Mouse (Mus musculus) intestine, embryonic 15.5 days (tissue): ENCODE measurements at regions not wholly inside any gene's neighbourhood (a gene's known extent, or its start where the extent isn't known, plus 50 kb on each side); places are given as distances from the start of the nearest gene placed in this dataset.

Experiments used
- ATAC-seq: fragments of 200-750 bp; cut with Nextera tagmentation; 2 replicates; pipeline ENCODE4 v1.8.0; 2017; ENCODE audit warnings: moderate TSS enrichment, moderate library complexity
- H3K27ac ChIP-seq: fragments of 300-500 bp; sonication (generic); 2 replicates; pipeline ENCODE4 v1.5.1; 2015; ENCODE audit warnings: mild to moderate bottlenecking, inconsistent platforms
- H3K27me3 ChIP-seq: fragments of 300-500 bp; sonication (generic); replicated peaks from 2 replicates; pipeline ENCODE4 v1.6.1; 2015; ENCODE audit warnings: inconsistent platforms
- H3K36me3 ChIP-seq: fragments of 300-500 bp; sonication (generic); 2 replicates; pipeline ENCODE4 v1.6.1; 2015; ENCODE audit warnings: inconsistent platforms
- H3K4me1 ChIP-seq: fragments of 300-500 bp; sonication (generic); replicated peaks from 2 replicates; pipeline ENCODE4 v1.6.1; 2015; ENCODE audit warnings: inconsistent platforms
- H3K4me2 ChIP-seq: fragments of 300-500 bp; sonication (generic); replicated peaks from 2 replicates; pipeline ENCODE4 v1.6.1; 2015; ENCODE audit warnings: mild to moderate bottlenecking, inconsistent platforms
- H3K4me3 ChIP-seq: fragments of 300-500 bp; sonication (generic); replicated peaks from 2 replicates; pipeline ENCODE4 v1.5.1; 2015; ENCODE audit warnings: inconsistent platforms
- H3K9ac ChIP-seq: fragments of 300-500 bp; sonication (generic); 2 replicates; pipeline ENCODE4 v1.6.1; 2015; ENCODE audit warnings: inconsistent platforms
- H3K9me3 ChIP-seq: fragments of 300-500 bp; sonication (generic); 2 replicates; pipeline ENCODE4 v1.6.1; 2016; ENCODE audit warnings: inconsistent platforms
- WGBS: fragments of 180-500 bp; shearing (Covaris S2); methylation state at CpG from one replicate; pipeline ENCODE4 v1.1.7; 2015; 5-methylcytosine and 5-hydroxymethylcytosine counted together

DNA sequence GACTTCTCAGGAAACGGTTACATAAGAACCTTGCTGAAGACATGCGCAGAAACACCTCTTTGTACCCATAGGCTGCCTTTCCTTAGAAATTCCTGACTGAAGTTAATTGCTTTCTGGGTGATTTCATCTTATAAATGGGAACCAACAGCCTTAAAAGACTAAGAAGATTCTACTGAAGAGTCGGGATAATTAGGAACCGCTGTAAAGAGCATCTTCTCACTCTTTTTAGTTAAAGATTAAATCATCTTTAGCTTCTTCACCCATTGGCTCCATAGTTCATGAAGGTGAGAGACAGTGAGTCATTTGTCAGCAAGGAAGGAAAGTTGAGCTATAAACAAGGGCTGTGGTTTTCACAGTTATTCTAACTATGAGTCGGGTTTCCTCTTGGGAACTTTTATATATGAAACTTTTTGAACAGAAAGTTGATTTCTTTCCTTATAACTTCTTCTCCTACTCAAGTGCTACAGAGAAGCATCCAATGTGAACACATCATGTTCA, 93.1 kb downstream of the Car2 start:
- Histone ChIP-seq H3K4me1 (no peaks in the 10 kb centered on the region), H3K9ac (no peak overlapping the region), H3K4me2 (no peak overlapping the region), H3K27ac (no peak overlapping the region), H3K4me3 (no peak overlapping the region), H3K27me3 (no peaks in the 10 kb centered on the region), H3K36me3 (no peaks in the 10 kb centered on the region), H3K9me3 (no peaks in the 10 kb centered on the region)
- no peak for ATAC-seq
- 65% methylated on average over 5 of the region's 5 CpGs for WGBS

DNA sequence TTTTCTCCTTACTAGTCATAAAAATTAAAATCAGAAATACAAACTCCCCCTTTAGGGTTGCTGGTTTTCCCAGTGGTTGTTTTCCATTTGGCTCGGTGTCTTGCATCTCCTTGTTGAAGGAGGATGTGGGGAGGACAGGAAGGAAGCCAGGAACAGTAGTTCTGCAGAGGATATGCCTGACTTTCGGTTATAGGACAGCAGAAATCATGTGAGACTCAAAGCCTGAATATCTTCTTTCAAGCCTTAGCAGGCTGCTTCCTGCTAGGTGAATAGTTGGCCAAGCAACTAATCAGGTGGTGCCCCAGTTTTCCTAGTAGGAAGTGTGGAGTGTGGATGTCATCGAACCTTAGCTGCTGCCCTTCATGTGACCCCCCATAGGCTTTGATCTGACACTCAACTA, 103.6 kb downstream of the Car2 start:
- Histone ChIP-seq H3K27me3 (no peaks in the 10 kb centered on the region), H3K27ac (no peak overlapping the region), H3K9me3 (no peaks in the 10 kb centered on the region), H3K4me2 (no peak overlapping the region), H3K9ac (no peak overlapping the region), H3K4me3 (no peak overlapping the region), H3K4me1 (no peaks in the 10 kb centered on the region), H3K36me3 (no peaks in the 10 kb centered on the region)
- no peak for ATAC-seq
- 64% methylated on average over 3 of the region's 3 CpGs for WGBS

DNA sequence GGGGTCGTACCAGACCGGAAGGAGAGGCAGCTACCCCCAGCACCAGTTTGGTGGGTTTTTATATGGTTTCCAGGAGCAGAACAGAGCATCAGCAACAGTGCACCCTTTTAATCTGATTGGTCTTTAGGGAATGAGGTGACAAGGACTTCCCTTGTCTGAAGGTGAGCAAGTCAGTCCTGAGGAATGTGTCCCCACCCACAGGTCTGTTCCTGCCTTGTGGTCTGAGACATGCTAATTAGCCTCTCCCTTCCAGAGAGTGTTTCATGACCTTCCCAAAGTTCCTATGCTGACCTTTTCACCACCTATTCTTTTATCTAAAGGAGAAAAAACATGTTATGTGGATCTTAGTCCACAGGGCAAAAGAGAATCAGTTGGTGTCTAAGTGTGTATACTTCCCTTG, 107.9 kb downstream of the Car2 start:
- Histone ChIP-seq H3K4me1 (no peaks in the 10 kb centered on the region), H3K9me3 (no peaks in the 10 kb centered on the region), H3K4me3 (no peak overlapping the region), H3K4me2 (no peak overlapping the region), H3K9ac (no peak overlapping the region), H3K27ac (no peak overlapping the region), H3K27me3 (no peaks in the 10 kb centered on the region), H3K36me3 (no peaks in the 10 kb centered on the region)
- no peak; the same call in 1 of the 2 replicates for ATAC-seq
- WGBS, result 74% methylated on average over 2 of the region's 2 CpGs

DNA sequence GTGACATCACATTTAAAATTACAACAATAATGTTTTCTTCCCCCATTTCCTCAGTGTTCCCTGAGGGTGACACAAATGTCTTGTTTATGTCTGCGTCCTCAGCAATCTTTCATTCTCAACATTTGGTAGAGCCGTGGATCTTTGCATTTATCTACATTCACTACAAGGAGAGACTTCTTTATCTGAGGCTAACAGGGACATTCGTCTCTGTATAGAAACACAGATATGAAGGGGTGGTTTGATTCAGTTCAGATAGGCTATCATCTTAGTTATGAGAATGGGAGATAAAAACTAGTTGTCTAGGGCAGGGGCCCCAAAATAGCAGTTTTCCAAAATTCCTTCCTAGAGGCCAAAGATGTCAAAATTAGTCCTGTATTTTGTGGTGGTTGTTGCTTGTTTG, 111.2 kb downstream of the Car2 start:
- H3K4me3 ChIP-seq, result no peak overlapping the region
- no peak overlapping the region for H3K27ac ChIP-seq
- ATAC-seq, result no peak
- whole genome bisulfite sequencing, result 65% methylated on average over 3 of the region's 3 CpGs
- no peaks in the 10 kb centered on the region for H3K9me3 ChIP-seq
- H3K4me2 ChIP-seq, result no peak overlapping the region
- no peaks in the 10 kb centered on the region for H3K4me1 ChIP-seq
- no peak overlapping the region for H3K9ac ChIP-seq
- no peaks in the 10 kb centered on the region for H3K36me3 ChIP-seq
- H3K27me3 ChIP-seq, result no peaks in the 10 kb centered on the region

DNA sequence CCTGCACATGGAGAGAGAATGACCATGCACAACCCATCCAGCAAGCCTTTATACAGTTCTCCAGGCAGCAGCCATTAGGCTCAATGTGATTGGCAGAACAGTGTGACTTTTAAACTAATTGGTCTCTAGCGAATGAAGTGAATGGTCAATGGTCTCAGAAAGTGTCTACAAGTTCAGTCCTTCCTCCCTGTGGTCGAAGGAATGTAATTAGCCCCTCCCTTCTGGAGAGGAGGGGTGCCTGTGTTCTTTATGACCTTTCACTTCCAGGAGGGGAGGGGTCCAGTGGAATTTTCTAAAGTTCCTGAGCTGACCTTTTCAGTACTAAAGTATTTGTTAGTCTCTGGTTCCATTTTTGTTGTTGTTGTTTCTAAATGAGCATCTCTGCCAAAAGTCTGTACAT, 112.4 kb downstream of the Car2 start:
- H3K36me3 ChIP-seq, result no peaks in the 10 kb centered on the region
- H3K4me1 ChIP-seq, result no peaks in the 10 kb centered on the region
- H3K4me2 ChIP-seq, result no peak overlapping the region
- ATAC-seq, result no peak
- H3K9ac ChIP-seq, result no peak overlapping the region
- H3K4me3 ChIP-seq, result no peak overlapping the region
- H3K9me3 ChIP-seq, result no peaks in the 10 kb centered on the region
- H3K27ac ChIP-seq, result no peak overlapping the region
- no peaks in the 10 kb centered on the region for H3K27me3 ChIP-seq
- WGBS, result 45% methylated on average over 2 of the region's 2 CpGs

DNA sequence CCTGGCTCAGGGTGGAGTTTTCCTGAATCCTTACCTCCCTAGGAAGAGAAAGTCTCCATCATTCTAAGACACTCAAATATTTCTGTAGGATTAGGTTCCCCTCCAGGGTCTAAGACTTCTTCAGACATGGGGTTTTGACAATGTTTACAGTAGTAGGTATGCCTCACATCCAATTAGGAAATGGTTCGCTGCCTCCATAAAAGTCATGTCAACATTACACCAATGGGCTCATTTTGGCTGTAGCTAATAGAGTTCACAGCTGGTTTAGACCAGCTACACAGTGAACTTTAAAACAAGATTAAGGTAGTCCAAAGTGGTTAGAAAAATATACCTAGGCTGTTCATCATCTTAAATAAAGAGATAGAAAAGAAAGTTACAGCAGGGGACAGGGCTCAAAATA, 113.3 kb downstream of the Car2 start:
- H3K9ac ChIP-seq, result no peak overlapping the region
- H3K4me1 ChIP-seq, result no peaks in the 10 kb centered on the region
- H3K36me3 ChIP-seq, result no peaks in the 10 kb centered on the region
- no peak for ATAC-seq
- H3K4me2 ChIP-seq, result no peak overlapping the region
- H3K4me3 ChIP-seq, result no peak overlapping the region
- no peak overlapping the region for H3K27ac ChIP-seq
- 69% methylated on average over 1 of the region's 1 CpGs for WGBS
- no peaks in the 10 kb centered on the region for H3K9me3 ChIP-seq
- H3K27me3 ChIP-seq, result no peaks in the 10 kb centered on the region

DNA sequence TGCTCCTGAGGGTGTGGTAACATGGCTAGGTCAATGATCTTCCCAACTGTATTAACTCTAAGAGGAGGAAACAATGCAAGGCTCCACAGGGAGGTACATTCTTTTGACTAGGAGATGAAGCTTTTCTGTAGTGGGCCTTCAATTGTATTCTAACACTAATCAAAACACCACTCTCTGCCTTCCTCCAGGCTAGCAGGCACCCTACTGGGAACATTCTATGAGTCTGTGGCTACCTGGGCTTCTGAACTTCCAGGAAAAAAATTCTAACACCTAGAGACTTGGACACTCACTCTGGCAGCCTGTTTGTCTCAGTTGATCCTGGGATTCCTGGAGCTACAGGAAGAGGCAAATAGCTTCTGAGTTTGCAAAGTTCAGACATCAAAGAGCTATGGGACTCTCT, 113.8 kb downstream of the Car2 start:
- Histone ChIP-seq H3K27ac (no peak overlapping the region), H3K9me3 (no peaks in the 10 kb centered on the region), H3K9ac (no peak overlapping the region), H3K4me1 (no peaks in the 10 kb centered on the region), H3K36me3 (no peaks in the 10 kb centered on the region), H3K27me3 (no peaks in the 10 kb centered on the region), H3K4me2 (no peak overlapping the region), H3K4me3 (no peak overlapping the region)
- ATAC-seq, result no peak

DNA sequence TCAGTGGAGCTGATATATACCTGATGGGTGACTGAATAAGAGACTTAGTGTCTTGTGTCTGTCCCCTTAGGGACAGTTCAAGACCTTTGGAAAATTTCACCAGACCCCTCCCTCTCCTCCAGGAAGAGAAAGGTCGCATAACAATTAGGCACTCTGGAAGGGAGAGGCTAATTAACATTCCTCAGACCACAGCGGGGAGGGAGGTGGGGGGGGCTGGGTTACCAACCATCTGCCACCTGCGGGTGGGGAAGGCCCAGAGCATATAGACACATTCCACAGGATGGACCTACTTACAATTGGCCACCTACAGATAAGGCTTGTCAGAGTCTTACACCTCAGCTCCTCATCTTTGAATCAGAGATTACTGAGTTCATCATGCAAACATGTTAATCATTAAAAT, 114.6 kb downstream of the Car2 start:
- no peaks in the 10 kb centered on the region for H3K9me3 ChIP-seq
- H3K4me3 ChIP-seq, result no peak overlapping the region
- WGBS, result 16% methylated on average over 3 of the region's 3 CpGs
- no peak overlapping the region for H3K9ac ChIP-seq
- peak; percentile 45; the same call in 1 of the 2 replicates for ATAC-seq
- H3K4me2 ChIP-seq, result no peak overlapping the region
- H3K27ac ChIP-seq, result no peak overlapping the region
- no peaks in the 10 kb centered on the region for H3K36me3 ChIP-seq
- no peaks in the 10 kb centered on the region for H3K27me3 ChIP-seq
- no peaks in the 10 kb centered on the region for H3K4me1 ChIP-seq

DNA sequence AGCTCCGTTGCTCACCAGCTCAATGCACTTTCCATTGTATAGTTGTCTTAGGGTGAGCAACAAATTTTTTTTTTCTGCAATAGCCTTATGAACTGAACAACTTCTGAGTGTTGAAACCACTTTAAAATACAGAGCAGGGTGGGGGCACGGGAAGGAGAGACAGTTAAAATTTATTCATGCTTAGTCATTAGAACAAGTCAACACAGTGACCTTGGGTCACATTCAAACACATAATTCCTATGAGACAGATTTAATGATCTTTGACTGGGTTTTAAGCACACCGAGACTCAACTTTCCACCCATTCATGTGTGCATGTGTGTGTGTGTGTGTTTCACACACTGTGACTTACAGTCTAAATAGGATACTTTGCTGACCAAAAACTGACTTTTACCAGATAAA, 121.7 kb downstream of the Car2 start:
- Histone ChIP-seq H3K9me3 (no peaks in the 10 kb centered on the region), H3K9ac (no peak overlapping the region), H3K4me1 (no peaks in the 10 kb centered on the region), H3K27ac (no peak overlapping the region), H3K4me2 (no peak overlapping the region), H3K27me3 (no peaks in the 10 kb centered on the region), H3K4me3 (no peak overlapping the region), H3K36me3 (no peaks in the 10 kb centered on the region)
- ATAC-seq, result no peak
- WGBS, result 68% methylated on average over 3 of the region's 3 CpGs

DNA sequence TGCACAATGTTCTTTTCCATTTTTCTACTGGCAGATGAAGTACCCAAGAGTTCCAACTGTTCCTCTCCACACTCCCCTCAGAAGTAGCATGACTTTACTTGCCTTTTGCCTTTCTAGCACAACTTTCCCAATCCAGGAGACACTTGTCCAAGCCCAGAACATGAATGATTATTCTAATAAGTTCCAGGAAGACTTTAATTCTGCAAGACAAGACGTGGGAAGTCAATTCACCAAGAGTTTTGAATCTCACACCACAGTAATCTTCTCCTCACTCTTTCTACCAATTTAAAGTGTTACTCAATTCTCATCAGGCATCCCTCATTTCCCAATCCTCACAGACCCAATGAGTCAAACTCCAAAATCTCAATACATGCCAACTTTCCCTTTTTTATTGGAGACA, 122.4 kb downstream of the Car2 start:
- Histone ChIP-seq H3K27ac (no peak overlapping the region), H3K27me3 (no peaks in the 10 kb centered on the region), H3K36me3 (no peaks in the 10 kb centered on the region), H3K9me3 (no peaks in the 10 kb centered on the region), H3K4me3 (no peak overlapping the region), H3K4me1 (no peaks in the 10 kb centered on the region), H3K4me2 (no peak overlapping the region), H3K9ac (no peak overlapping the region; the same call in 1 of the 2 replicates)
- 77% methylated on average over 1 of the region's 1 CpGs for WGBS
- ATAC-seq, result no peak

DNA sequence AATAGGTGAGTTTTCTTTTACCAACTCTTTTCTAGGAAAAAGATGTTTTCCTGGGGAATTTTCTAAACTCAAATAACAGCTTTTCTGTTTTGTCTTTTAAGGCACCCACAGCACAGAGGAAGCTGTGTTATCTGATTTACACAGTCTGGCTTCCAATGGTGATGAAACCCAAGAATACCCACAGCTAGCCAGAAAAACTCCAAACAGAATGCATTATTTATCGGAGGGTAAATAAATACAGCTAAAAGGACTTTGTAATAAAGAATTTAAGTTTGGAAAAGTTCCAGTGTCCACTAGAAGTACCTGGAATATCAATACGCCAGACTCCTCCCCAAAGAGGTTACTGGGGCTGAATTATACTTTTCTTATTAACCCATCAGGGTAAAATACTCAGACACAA, 123.7 kb downstream of the Car2 start:
- 85% methylated on average over 2 of the region's 2 CpGs for WGBS
- H3K36me3 ChIP-seq, result no peaks in the 10 kb centered on the region
- H3K4me1 ChIP-seq, result no peaks in the 10 kb centered on the region
- no peak overlapping the region for H3K4me3 ChIP-seq
- no peak overlapping the region for H3K27ac ChIP-seq
- H3K4me2 ChIP-seq, result no peak overlapping the region
- no peak for ATAC-seq
- no peaks in the 10 kb centered on the region for H3K9me3 ChIP-seq
- no peak overlapping the region for H3K9ac ChIP-seq
- H3K27me3 ChIP-seq, result no peaks in the 10 kb centered on the region

DNA sequence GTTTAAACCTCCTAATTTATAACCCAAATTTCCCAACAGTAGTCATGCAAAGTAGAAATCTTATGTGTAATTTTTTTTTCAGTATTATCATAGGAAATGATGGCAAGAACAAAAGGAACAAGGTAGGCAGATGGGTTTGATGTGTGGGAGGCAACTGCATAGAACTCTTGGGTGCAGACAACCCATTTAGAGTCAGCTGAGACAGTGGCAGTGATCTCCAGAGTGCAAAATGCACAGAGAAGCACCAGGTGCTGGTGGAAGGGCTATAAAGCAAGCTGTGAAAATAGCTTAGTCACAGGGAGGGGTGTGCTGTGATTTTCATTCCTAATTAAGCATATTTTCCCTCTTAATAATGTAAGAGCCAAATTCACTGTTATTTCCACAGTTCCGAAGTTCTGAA, 130.5 kb downstream of the Car2 start:
- Histone ChIP-seq H3K9ac (no peak overlapping the region), H3K27ac (no peak overlapping the region), H3K9me3 (no peaks in the 10 kb centered on the region), H3K36me3 (no peaks in the 10 kb centered on the region), H3K27me3 (no peaks in the 10 kb centered on the region), H3K4me1 (no peaks in the 10 kb centered on the region), H3K4me2 (no peak overlapping the region), H3K4me3 (no peak overlapping the region)
- 59% methylated on average over 1 of the region's 1 CpGs for WGBS
- no peak for ATAC-seq

DNA sequence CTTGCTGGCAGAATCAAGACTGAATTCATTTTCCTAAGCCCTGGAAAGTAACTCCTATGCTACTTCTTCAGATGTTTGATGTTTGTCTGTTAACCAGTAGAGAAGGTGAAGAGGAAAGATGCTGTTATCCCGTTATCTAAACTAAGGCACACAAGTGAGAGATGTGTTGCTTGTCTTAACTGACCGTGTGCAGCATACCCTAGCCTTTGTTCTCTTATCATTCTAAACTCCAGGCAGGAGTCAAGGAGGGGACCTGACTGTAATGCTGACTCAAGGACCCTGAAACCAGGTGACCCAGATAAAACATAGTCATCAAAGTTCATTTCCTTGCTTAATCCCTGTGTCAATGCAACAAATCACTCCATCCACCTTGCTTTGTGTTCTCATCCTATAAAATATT, 136.7 kb downstream of the Car2 start:
- H3K4me1 ChIP-seq, result no peaks in the 10 kb centered on the region

More for the DNA sequence above, 136.7 kb downstream of the Car2 start:
- no peaks in the 10 kb centered on the region for H3K36me3 ChIP-seq
- H3K4me3 ChIP-seq, result no peak overlapping the region
- no peak for ATAC-seq
- no peaks in the 10 kb centered on the region for H3K9me3 ChIP-seq
- H3K27me3 ChIP-seq, result no peaks in the 10 kb centered on the region
- no peak overlapping the region for H3K9ac ChIP-seq
- WGBS, result 42% methylated on average over 2 of the region's 2 CpGs
- no peak overlapping the region for H3K27ac ChIP-seq
- no peak overlapping the region for H3K4me2 ChIP-seq
